Mouse (Mus musculus): ENCODE results near the gene Jade2.

Jade2 gene

GRCm38 (mm10) chr11:51836506-51836905 lies 20.9 kb downstream of the Jade2 start:
- in situ Hi-C loops (cut with MseI, MboI): no loop called here

GRCm38 (mm10) chr11:51835598-51835997 lies 21.9 kb downstream of the Jade2 start:
- in situ Hi-C loops (cut with MseI, MboI): no loop called here

GRCm38 (mm10) chr11:51834067-51834411 lies 23.4 kb downstream of the Jade2 start:
- in situ Hi-C loops (cut with MseI, MboI): no loop called here

- in situ Hi-C loops (cut with MseI, MboI): no loop called here
These were observed 23.9 kb downstream of the Jade2 start for GRCm38 (mm10) chr11:51833393-51834066.

DNA sequence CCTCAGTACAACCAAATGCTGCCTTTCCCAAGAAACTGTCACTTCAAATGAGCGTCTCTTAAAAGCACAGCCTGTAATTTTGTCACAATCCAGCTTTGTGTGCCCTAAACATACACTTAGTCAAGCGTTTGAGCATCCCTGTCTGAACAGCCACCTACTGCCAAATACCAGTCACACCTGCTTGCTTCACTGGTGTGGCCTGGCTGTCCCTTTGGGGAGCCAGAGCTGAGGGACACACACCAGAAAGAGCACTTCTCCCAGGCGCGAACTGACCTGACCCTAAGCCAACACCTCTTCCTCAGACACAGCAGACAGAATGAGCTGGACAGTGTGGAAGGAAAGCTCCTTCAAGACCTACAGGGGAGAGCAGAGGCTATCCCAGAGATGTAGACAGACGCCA lies 24.5 kb downstream of the Jade2 start:
- in situ Hi-C loops (cut with MseI, MboI): no loop called here

DNA sequence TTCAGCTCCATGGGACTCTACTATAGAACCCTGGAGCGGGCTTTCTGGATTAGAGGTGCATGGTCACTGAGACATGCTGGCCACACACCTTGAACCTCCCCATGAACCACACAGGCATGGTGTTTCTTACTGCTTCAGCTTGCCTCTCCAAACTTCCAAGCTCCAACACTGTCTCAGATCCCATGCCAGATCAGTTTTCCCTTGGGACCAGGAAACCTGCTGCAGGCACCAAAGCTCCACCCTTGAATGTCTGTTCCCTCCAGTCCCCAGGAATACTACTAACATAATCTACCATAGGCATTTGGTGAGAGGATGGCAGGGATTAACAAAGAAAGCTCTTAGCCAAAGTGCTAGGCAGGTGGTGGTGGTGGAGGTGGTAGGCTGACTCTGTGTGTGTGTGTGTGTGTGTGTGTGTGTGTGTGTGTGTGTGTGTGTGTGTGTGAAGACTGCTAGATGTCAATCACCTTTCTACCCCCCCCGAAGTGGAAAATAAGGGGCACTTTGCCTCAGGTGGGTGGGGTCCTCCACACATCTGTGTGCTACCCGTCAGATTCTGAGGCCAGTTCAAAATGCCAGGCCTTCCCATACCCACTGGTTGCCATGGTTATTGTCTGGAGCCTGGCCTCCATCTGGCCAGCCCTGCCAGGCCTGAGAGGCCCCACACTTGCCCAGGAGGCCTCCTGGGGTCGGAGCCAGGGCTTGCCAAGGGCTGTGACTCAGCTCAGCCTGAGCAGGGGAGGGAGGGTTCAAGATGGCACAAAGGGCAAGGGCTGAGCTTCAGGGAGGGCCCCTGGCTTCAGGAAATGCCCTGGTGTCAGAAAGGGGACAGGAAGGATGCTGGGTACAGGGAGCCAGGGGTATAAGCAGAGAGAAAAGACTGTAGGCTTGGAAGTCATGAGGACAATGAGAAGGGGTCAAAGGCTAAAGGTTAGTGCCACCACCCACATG lies 25.2 kb downstream of the Jade2 start:
- in situ Hi-C loops (cut with MseI, MboI): no loop called here

DNA sequence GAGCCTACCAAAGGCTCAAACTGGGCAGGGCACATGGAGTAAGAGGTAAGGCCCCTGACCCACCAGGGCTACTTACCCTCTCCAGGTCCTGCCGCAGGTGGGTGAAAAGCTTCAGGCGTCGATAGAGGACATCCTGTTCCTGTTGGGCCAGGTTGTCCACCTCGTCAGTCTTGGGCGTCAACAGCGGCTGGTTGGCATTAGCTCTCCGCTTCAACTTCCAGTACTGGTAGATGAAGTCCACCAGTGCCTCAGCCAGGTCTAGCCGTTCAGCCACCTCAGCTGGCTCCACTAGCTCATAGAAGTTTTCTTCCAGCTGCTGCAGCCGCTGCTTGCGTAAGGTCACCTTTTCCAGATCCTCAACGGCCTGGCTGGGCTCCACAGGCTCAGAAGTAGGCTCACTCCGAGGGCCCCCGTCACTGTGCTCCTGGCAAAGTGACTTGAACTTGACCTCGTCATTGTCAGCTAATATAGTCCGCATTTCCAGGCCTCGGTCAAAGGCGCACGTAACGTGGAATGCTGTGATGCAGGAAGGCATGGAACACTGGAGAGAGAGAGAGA lies 32.5 kb downstream of the Jade2 start:
- in situ Hi-C loops (cut with MseI, MboI): no loop called here

- in situ Hi-C loops (cut with MseI, MboI): no loop called here
These were observed 33.3 kb downstream of the Jade2 start for GRCm38 (mm10) chr11:51823963-51824753.

- in situ Hi-C loops (cut with MseI, MboI): no loop called here
These were observed 34.2 kb downstream of the Jade2 start for GRCm38 (mm10) chr11:51823271-51823670.

- in situ Hi-C loops (cut with MseI, MboI): no loop called here
These were observed 34.7 kb downstream of the Jade2 start for GRCm38 (mm10) chr11:51822736-51823135.

- in situ Hi-C loops (cut with MseI, MboI): no loop called here
These were observed 36.6 kb downstream of the Jade2 start for GRCm38 (mm10) chr11:51820861-51821260.

DNA sequence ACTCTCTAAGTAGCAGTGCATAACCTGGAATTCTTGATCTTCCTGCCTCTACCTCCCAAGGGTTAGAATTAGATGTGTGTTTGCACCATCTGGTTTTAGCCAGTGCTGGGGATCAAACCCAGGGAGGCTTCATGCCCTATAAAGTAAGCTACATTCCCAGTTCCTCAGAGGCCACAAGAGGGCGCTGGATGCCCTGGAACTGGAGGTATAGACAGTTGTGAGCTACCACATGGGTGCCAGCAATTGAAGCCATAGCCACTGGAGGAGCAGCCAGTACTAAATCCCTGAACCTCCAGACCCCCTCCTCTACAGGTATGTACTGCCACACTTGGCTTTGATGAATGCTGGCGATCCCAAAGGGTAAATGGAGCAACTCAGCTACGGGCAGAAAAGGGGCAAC lies 37.5 kb downstream of the Jade2 start:
- in situ Hi-C loops (cut with MseI, MboI): loop anchor here (5.0 kb wide), 3 partner anchors 32 to 147 kb away; partner anchors contain the start of genes Cdkn2aipnl (in 1 of the 2) and Jade2 (in 1 of the 2)

DNA sequence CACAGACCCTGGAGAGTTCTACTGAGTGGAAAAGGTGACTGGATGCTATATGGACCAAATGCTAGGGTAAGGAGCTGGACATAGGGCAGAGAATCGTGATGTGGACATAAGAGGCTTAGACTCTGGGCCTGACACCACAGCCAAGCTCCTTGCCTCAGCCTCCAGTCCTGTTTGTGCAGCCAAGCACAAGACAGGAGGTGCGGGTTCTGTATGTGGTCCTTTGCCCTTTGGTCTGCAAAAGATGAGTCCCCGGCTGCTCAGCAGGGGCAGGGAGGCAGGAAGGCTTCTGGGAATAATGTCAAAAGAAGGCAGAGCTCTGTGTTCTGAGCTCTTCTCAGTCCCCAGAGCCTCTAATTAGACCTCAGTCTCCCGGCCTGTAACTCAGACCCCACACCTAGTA lies 38.6 kb downstream of the Jade2 start:
- in situ Hi-C loops (cut with MseI, MboI): loop anchor here (5.0 kb wide), 3 partner anchors 33 to 148 kb away; partner anchors contain the start of genes Cdkn2aipnl (in 1 of the 2) and Jade2 (in 1 of the 2)

- in situ Hi-C loops (cut with MseI, MboI): loop anchor here (5.0 kb wide), 3 partner anchors 35 to 150 kb away; partner anchors contain the start of genes Cdkn2aipnl (in 1 of the 2) and Jade2 (in 1 of the 2)
These were observed 39.7 kb downstream of the Jade2 start for GRCm38 (mm10) chr11:51817756-51818155.

DNA sequence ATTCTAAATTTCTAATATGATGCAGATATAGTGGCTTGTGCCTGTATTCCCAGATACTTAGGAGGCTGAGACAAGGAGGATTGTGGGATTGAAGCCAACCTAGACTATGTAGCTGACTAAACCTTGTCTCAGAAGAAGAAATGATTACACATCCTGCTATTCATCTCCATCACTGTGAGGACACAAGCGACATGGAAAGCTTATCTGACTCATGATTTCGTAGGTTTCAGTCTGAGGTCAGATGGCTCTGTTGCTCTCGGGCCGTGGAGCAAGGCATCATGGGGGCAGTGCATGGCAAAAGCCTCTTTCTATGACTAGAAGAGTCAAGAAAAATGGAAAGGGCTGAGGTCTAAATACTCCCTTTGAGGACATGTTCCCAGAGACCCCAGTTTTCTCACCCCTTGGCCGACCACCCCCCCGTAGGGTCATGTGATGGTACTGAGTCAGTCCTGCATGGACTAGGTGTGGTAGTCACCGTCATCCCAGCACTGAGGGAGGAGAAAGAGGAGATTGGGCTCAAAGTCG lies 45.4 kb downstream of the Jade2 start:
- in situ Hi-C loops (cut with MseI, MboI): no loop called here

GRCm38 (mm10) chr11:51811230-51811629 lies 46.2 kb downstream of the Jade2 start:
- in situ Hi-C loops (cut with MseI, MboI): no loop called here

DNA sequence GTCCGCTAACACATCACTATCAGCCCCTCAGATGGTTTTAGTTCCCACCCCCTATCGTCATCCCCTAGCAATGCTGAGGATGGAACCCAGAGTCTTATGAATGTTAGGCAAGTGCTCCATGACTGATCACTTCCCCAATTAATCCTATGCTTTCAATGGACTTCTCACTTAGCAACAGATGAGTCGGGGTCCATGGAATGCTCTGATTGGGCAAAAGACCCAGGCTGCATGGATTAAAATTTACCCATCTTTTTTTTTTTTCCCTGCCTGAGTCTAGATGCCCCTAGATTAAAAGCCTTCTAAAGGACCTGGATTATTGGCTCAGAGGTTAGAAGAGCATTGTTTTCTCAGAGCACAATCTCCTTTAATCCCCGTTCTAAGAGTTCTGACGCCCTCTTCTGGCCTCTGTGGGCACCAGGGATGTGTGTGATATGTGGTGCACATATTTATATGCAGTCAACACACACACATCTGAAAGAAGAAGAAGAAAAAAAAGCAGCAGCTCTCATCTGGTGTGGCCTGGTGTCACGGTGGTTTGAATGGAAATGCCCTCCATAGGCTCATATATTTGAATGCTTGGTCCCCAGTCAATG lies 47.7 kb downstream of the Jade2 start:
- in situ Hi-C loops (cut with MseI, MboI): no loop called here

- in situ Hi-C loops (cut with MseI, MboI): no loop called here
These were observed 50.2 kb downstream of the Jade2 start for GRCm38 (mm10) chr11:51807108-51807879.

DNA sequence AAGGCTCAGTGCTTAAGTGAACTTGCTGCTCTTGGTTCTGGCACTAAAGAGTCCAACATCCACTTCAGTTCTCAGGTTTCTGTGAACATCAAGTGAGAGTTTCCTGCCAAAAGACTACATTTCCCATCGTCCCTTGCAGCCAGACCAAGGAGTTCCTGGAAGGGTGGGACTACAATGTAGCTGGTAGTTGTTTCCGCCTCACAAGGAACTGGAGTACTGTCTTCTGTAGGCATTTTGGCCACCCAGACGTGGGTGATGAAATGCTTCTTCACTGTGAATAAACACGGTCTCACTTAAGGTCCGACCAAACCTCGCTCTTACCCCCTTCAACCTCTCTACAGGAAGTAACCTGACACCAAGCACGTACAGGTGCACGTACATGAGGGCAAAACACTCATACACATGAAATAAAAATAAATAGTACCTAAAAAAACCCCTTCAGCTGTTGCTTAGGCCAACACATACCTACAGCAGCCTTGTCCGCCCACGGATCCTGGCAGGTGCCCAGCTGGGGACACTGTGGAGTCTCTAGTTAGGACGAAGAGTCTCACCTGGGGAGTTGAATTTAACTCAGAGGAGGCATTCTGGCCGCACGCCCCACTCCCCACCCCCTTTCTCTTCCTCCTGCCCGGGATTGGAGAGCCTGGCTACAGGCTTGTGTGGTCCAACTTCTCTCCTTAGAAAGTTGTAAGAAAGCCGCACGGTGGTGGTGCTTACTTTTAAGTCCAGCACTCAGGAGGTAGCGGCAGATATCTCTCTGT lies 52.1 kb downstream of the Jade2 start:
- in situ Hi-C loops (cut with MseI, MboI): no loop called here

Data from mouse trophoblast stem cell (cell line).